Mouse (Mus musculus) cerebellum, postnatal 10 days (tissue): Measurements from ENCODE around the gene Lrrc25.

Source experiments
- DNase-seq, 2 experiments: peaks; one replicate each; pipeline ENCODE4 v3.0.0; 2021; ENCODE audit warnings: mixed read lengths in 2 of 2

The Lrrc25 gene

GRCm38 (mm10) chr8:70648921-70649320, 33.0 kb downstream of the Lrrc25 start:
- no peak for DNase-seq

GRCm38 (mm10) chr8:70649324-70649723, 33.4 kb downstream of the Lrrc25 start:
- peak; percentile 94 for DNase-seq

GRCm38 (mm10) chr8:70650351-70650750, 34.4 kb downstream of the Lrrc25 start:
- DNase-seq: no peak

GRCm38 (mm10) chr8:70653226-70653625, 37.3 kb downstream of the Lrrc25 start:
- DNase-seq: peak in 1 of 2 experiments; percentile 59

GRCm38 (mm10) chr8:70654121-70654520, 38.2 kb downstream of the Lrrc25 start:
- DNase-seq: no peak

- DNase-seq: no peak
These were observed 39.5 kb downstream of the Lrrc25 start for GRCm38 (mm10) chr8:70655469-70655868.

GRCm38 (mm10) chr8:70656193-70656790, 40.3 kb downstream of the Lrrc25 start:
- no peak for DNase-seq

- DNase-seq: no peak
These were observed 41.3 kb downstream of the Lrrc25 start for GRCm38 (mm10) chr8:70657214-70657613.

GRCm38 (mm10) chr8:70657739-70658138, 41.8 kb downstream of the Lrrc25 start:
- no peak for DNase-seq

- DNase-seq: peak in 1 of 2 experiments; percentile 47
These were observed 43.1 kb downstream of the Lrrc25 start for GRCm38 (mm10) chr8:70658897-70659603.

- peak; percentile 78 to 87 for DNase-seq
These were observed 43.8 kb downstream of the Lrrc25 start for GRCm38 (mm10) chr8:70659604-70660272.

GRCm38 (mm10) chr8:70660273-70660725, 44.3 kb downstream of the Lrrc25 start, which contains the start of gene Pgpep1:
TSS of gene Pgpep1 (minus strand) at chr8:70660388.
- DNase-seq: peak; percentile 38 to 51

- no peak for DNase-seq
These were observed 47.7 kb downstream of the Lrrc25 start for GRCm38 (mm10) chr8:70663691-70664090.

GRCm38 (mm10) chr8:70664631-70665030, 48.7 kb downstream of the Lrrc25 start:
- DNase-seq: no peak

GRCm38 (mm10) chr8:70665599-70665998, 49.6 kb downstream of the Lrrc25 start:
- no peak for DNase-seq

- peak in 1 of 2 experiments; percentile 56 for DNase-seq
These were observed 51.1 kb downstream of the Lrrc25 start for GRCm38 (mm10) chr8:70667071-70667470.
